Mouse (Mus musculus): ENCODE data around the gene Cdk2ap2. TPM values are rescaled to one million over a fixed set of nuclear protein-coding genes. Genes with fewer than 3 reads are reported as not detected.
A peak's percentile ranks its signal among the peaks of the same experiment; 100 is the strongest.
"Not testable (repeated sequence)": the region's sequence is repeated elsewhere in the genome, so short reads cannot be mapped to it uniquely, and the experiment has no call there.

Gene Cdk2ap2
- polyA plus RNA-seq (2011; ENCODE audit: insufficient read length, low read depth, missing spikeins): 25.1 and 32.1 TPM in 2 replicates

GRCm38 (mm10) chr19:4096642-4097440 is at the start of gene Cdk2ap2:
Cdk2ap2 (plus strand) TSS chr19:4097182.
- no peak for TF ChIP-seq CTCF (IDR thresholded peaks at IDR 0.05; ENCODE audit: borderline replicate concordance, insufficient read depth, low read length)
- TF ChIP-seq POLR2A (IDR thresholded peaks at IDR 0.05; ENCODE audit: low read depth, low read length): peak; percentile 38; the same call in 1 of the 2 replicates
- Histone ChIP-seq H3K4me3 (ENCODE audit: insufficient read depth, low read length) (peak within 1 kb of the TSS; percentile 58), H3K27ac (ENCODE audit: insufficient read depth, low read length) (peak within 1 kb of the TSS; percentile 21; the same call in 1 of the 2 replicates), H3K4me1 (ENCODE audit: control insufficient read depth, insufficient read depth, low read length) (peaks cover 5% of the 10 kb centered on the region; the same call in 1 of the 2 replicates)

- Histone ChIP-seq H3K4me3 (ENCODE audit: insufficient read depth, low read length) (no peak overlapping the region), H3K27ac (ENCODE audit: insufficient read depth, low read length) (no peak overlapping the region), H3K4me1 (ENCODE audit: control insufficient read depth, insufficient read depth, low read length) (0 out of 2 replicates have a peak, but pooled peaks cover 2% of the 10 kb centered on the region)
- TF ChIP-seq CTCF (IDR thresholded peaks at IDR 0.05; ENCODE audit: borderline replicate concordance, insufficient read depth, low read length) (peak; percentile 48; the same call in 1 of the 2 replicates), POLR2A (IDR thresholded peaks at IDR 0.05; ENCODE audit: low read depth, low read length) (no peak)
These were observed 49.1 kb upstream of the Cdk2ap2 start for GRCm38 (mm10) chr19:4047859-4048258.

GRCm38 (mm10) chr19:4049069-4049468 is 47.9 kb upstream of the Cdk2ap2 start:
- H3K4me1 ChIP-seq (ENCODE audit: control insufficient read depth, insufficient read depth, low read length); H3K4me3 ChIP-seq (ENCODE audit: insufficient read depth, low read length); H3K27ac ChIP-seq (ENCODE audit: insufficient read depth, low read length): not testable (repeated sequence)

DNA sequence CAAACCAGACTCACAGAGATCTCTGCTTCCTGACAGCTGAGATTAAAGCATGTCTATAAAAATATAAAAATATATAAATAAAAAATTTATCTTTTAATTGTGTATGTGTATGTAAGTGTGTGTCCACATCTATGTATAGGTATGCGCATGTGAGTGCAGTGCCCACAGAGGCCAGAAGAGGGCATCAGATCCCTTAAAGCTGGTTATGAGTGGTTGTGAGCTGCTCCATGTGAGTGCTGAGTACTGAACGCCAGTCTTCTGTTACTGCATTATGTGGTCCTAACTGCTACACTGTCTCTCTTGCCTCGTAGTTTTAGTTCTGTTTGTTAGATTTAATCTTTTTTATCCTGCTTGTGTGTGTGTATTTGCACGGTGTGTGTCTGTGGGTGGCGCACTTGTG is 46.0 kb upstream of the Cdk2ap2 start:
- H3K4me3 ChIP-seq (ENCODE audit: insufficient read depth, low read length): no peak overlapping the region
- H3K4me1 ChIP-seq (ENCODE audit: control insufficient read depth, insufficient read depth, low read length): 0 out of 2 replicates have a peak, but pooled peaks cover 2% of the 10 kb centered on the region
- no peak overlapping the region for H3K27ac ChIP-seq (ENCODE audit: insufficient read depth, low read length)
- no peak for TF ChIP-seq CTCF (IDR thresholded peaks at IDR 0.05; ENCODE audit: borderline replicate concordance, insufficient read depth, low read length)

GRCm38 (mm10) chr19:4051741-4052515 is 45.1 kb upstream of the Cdk2ap2 start:
- 0 out of 2 replicates have a peak, but pooled peaks cover 2% of the 10 kb centered on the region for H3K4me1 ChIP-seq (ENCODE audit: control insufficient read depth, insufficient read depth, low read length)
- no peak overlapping the region for H3K27ac ChIP-seq (ENCODE audit: insufficient read depth, low read length)
- H3K4me3 ChIP-seq (ENCODE audit: insufficient read depth, low read length): no peak overlapping the region
- no peak for TF ChIP-seq POLR2A (IDR thresholded peaks at IDR 0.05; ENCODE audit: low read depth, low read length)
- TF ChIP-seq CTCF (IDR thresholded peaks at IDR 0.05; ENCODE audit: borderline replicate concordance, insufficient read depth, low read length): peak; percentile 45; the same call in 1 of the 2 replicates

DNA sequence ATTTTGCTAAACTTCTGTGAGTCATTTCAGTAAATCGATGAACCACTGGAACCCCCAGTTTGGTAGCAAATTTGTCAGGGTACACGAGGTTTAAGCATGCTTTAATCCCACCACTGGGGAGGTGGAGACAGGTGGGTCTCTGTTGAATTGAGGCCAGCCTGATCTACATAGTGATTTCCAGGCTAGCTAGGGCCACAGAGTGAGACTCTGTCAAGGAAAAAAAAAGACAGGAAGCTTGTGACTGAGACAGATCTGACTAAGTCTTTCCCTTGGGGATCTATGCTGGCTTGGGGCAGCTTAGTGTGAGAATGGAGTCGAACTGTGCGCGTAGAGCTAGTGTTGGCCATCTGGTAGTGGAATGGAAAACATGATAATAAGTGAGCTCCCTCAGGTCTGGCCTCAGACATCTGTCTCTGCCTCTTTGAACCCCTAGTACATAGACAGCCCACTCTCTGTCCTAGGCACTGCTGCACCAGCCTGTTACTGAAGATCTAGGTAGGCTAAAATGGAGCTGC is 44.4 kb upstream of the Cdk2ap2 start:
- H3K4me3 ChIP-seq (ENCODE audit: insufficient read depth, low read length): no peak overlapping the region
- TF ChIP-seq CTCF (IDR thresholded peaks at IDR 0.05; ENCODE audit: borderline replicate concordance, insufficient read depth, low read length): no peak
- TF ChIP-seq POLR2A (IDR thresholded peaks at IDR 0.05; ENCODE audit: low read depth, low read length): no peak
- no peak overlapping the region for H3K27ac ChIP-seq (ENCODE audit: insufficient read depth, low read length)
- H3K4me1 ChIP-seq (ENCODE audit: control insufficient read depth, insufficient read depth, low read length): 0 out of 2 replicates have a peak, but pooled peaks cover 2% of the 10 kb centered on the region

GRCm38 (mm10) chr19:4054613-4055012 is 42.4 kb upstream of the Cdk2ap2 start:
- no peak overlapping the region for H3K27ac ChIP-seq (ENCODE audit: insufficient read depth, low read length)
- H3K4me3 ChIP-seq (ENCODE audit: insufficient read depth, low read length): no peak overlapping the region
- TF ChIP-seq POLR2A (IDR thresholded peaks at IDR 0.05; ENCODE audit: low read depth, low read length) (no peak), CTCF (IDR thresholded peaks at IDR 0.05; ENCODE audit: borderline replicate concordance, insufficient read depth, low read length) (no peak)
- H3K4me1 ChIP-seq (ENCODE audit: control insufficient read depth, insufficient read depth, low read length): 0 out of 2 replicates have a peak, but pooled peaks cover 2% of the 10 kb centered on the region

- 0 out of 2 replicates have a peak, but pooled peaks cover 2% of the 10 kb centered on the region for H3K4me1 ChIP-seq (ENCODE audit: control insufficient read depth, insufficient read depth, low read length)
- TF ChIP-seq CTCF (IDR thresholded peaks at IDR 0.05; ENCODE audit: borderline replicate concordance, insufficient read depth, low read length) (no peak), POLR2A (IDR thresholded peaks at IDR 0.05; ENCODE audit: low read depth, low read length) (no peak)
These were observed 41.6 kb upstream of the Cdk2ap2 start for GRCm38 (mm10) chr19:4055216-4055946.

More at GRCm38 (mm10) chr19:4055216-4055946, 41.6 kb upstream of the Cdk2ap2 start:
- no peak overlapping the region for H3K4me3 ChIP-seq (ENCODE audit: insufficient read depth, low read length)
- H3K27ac ChIP-seq (ENCODE audit: insufficient read depth, low read length): no peak overlapping the region

Measured in embryonic fibroblast, embryonic 13.5 days (primary cell).